ENCODE assay signal across 7 mouse cellular contexts in genomic region chr7:45708221-45708761, GRCm38 (mm10). TPM values are rescaled to one million over a fixed set of nuclear protein-coding genes. Genes with fewer than 3 reads are reported as not detected.
DNase-seq lines count a peak whose midpoint lies in the region; ATAC-seq and TF ChIP-seq lines count a peak whose summit lies in the region.

No protein-coding gene starts in this region.

- H3K4me3 ChIP-seq in E14TG2a.4 (replicated peaks; ENCODE audit: low read length) (peak overlapping the region; percentile 96), macrophage (ENCODE audit: inconsistent target) (peak overlapping the region; percentile 26)
- H3K4me3 ChIP-seq in intestine, embryonic 16.5 days (ENCODE audit: low read length) = peak overlapping the region; percentile 70; the same call in 1 of the 2 replicates

- WGBS in intestine, embryonic 16.5 days = 33% methylated on average over 13 of the region's 13 CpGs
- 34% methylated on average over 13 of the region's 13 CpGs for WGBS in macrophage (ENCODE audit: missing documents)

- peak overlapping the region; percentile 99 for H3K4me2 ChIP-seq in intestine, embryonic 16.5 days (ENCODE audit: low read depth, low read length)

- peak overlapping the region; percentile 85 for H3K27ac ChIP-seq in intestine, embryonic 16.5 days (ENCODE audit: low read length)
- peak overlapping the region; percentile 96 for H3K27ac ChIP-seq in macrophage

- H3K4me1 ChIP-seq in E14TG2a.4 (replicated peaks; ENCODE audit: low read depth, low read length) = peaks cover 88% of the 10 kb centered on the region
- H3K4me1 ChIP-seq in intestine, embryonic 16.5 days (ENCODE audit: control insufficient read depth, insufficient read depth, low read length) = peaks cover 57% of the 10 kb centered on the region

- no peaks in the 10 kb centered on the region for H3K9me3 ChIP-seq in E14TG2a.4 (ENCODE audit: low read length)
- no peaks in the 10 kb centered on the region for H3K9me3 ChIP-seq in intestine, embryonic 16.5 days (ENCODE audit: control insufficient read depth, low read length)

- DNase-seq in R1 (ENCODE audit: low read depth, low spot score) = peak; percentile 57
- peak; percentile 45 for DNase-seq in gastrocnemius, postnatal 10 days
- DNase-seq in right cerebral cortex, postnatal 25 days = no peak

- H3K27me3 ChIP-seq in E14TG2a.4 (ENCODE audit: insufficient read depth, low read length) = no peaks in the 10 kb centered on the region
- H3K27me3 ChIP-seq in intestine, embryonic 16.5 days (replicated peaks; ENCODE audit: control insufficient read depth, insufficient read depth, low read length) = no peaks in the 10 kb centered on the region

- H3K36me3 ChIP-seq in E14TG2a.4 (ENCODE audit: insufficient read depth, low read length) (peaks cover 52% of the 10 kb centered on the region), macrophage (ENCODE audit: inconsistent target) (peaks cover 40% of the 10 kb centered on the region)
- H3K36me3 ChIP-seq in intestine, embryonic 16.5 days (ENCODE audit: control insufficient read depth, insufficient read depth, low read length) = peaks cover 19% of the 10 kb centered on the region

- peak overlapping the region; percentile 41 for H3K9ac ChIP-seq in intestine, embryonic 16.5 days (ENCODE audit: low read depth, low read length)

- H3K79me2 ChIP-seq in macrophage (ENCODE audit: inconsistent target) = peaks cover 51% of the 10 kb centered on the region

- no peak for TF ChIP-seq CTCF in E14TG2a.4 (conservative IDR thresholded peaks at IDR 0.05; ENCODE audit: low read length)

- peak; percentile 22 for ATAC-seq in intestine, embryonic 16.5 days
- ATAC-seq in inflammation-experienced regulatory T-cells, adult 6 months = no peak

RNA-seq across cellular contexts. Expression of gene Dbp, which starts 3.4 kb away (rescaled TPM):
- total RNA-seq in gastrocnemius, postnatal 10 days (2021) = 10 to 100 TPM; 35.9 to 37.9 TPM
- 2.3 and 3.2 TPM in 2 replicates for polyA plus RNA-seq in intestine, embryonic 16.5 days (2015; fragmentation: Nextera tagmentation; extraction: Ambion mirVana)
- 100 to 1,000 TPM in 1 of 26 experiments, 10 to 100 TPM in 14, 1 to 10 TPM in 11; 1.4 to 103 (median 15.7) TPM for total RNA-seq in macrophage (2018; cell fraction: chromatin; rRNA removed)
- 10 to 100 TPM; 20.2 to 85.8 (median 49.5) TPM for total RNA-seq in macrophage (2018; cell fraction: cytosol; rRNA removed)
- total RNA-seq in macrophage (2018; cell fraction: nucleus; rRNA removed) = 10 to 100 TPM in 21 of 26 experiments, 1 to 10 TPM in 5; 5.0 to 96.3 (median 19.0) TPM
- polyA plus RNA-seq in macrophage (2018) = 11.3 to 58.2 TPM (median 52.9 TPM) in 3 replicates
- polyA plus RNA-seq in inflammation-experienced regulatory T-cells, adult 6 months (2017; shearing (Covaris generic)) = 1 to 10 TPM; 3.1 to 8.6 (median 6.5) TPM

RNA-seq across cellular contexts. Expression of gene Rpl18, which starts 7.0 kb away (rescaled TPM):
- total RNA-seq in gastrocnemius, postnatal 10 days (2021) = 100 to 1,000 TPM; 793 to 822 TPM
- polyA plus RNA-seq in intestine, embryonic 16.5 days (2015; fragmentation: Nextera tagmentation; extraction: Ambion mirVana) = 1,070 and 1,157 TPM in 2 replicates
- 100 to 1,000 TPM in 1 of 26 experiments, 10 to 100 TPM in 25; 14.5 to 193 (median 57.8) TPM for total RNA-seq in macrophage (2018; cell fraction: chromatin; rRNA removed)
- 100 to 1,000 TPM; 451 to 985 (median 613) TPM for total RNA-seq in macrophage (2018; cell fraction: cytosol; rRNA removed)
- total RNA-seq in macrophage (2018; cell fraction: nucleus; rRNA removed) = 100 to 1,000 TPM in 23 of 26 experiments, 10 to 100 TPM in 3; 87.1 to 264 (median 134) TPM
- 290 to 1,003 TPM (median 791 TPM) in 3 replicates for polyA plus RNA-seq in macrophage (2018)
- 1,000 to 10,000 TPM; 1,609 to 2,946 (median 2,383) TPM for polyA plus RNA-seq in inflammation-experienced regulatory T-cells, adult 6 months (2017; shearing (Covaris generic))

RNA-seq across cellular contexts. Expression of gene Car11, which starts 8.6 kb away (rescaled TPM):
- total RNA-seq in gastrocnemius, postnatal 10 days (2021) = 1 to 10 TPM; 3.4 to 3.9 TPM
- 4.1 and 5.3 TPM in 2 replicates for polyA plus RNA-seq in intestine, embryonic 16.5 days (2015; fragmentation: Nextera tagmentation; extraction: Ambion mirVana)
- 1 to 10 TPM in 1 of 26 experiments, under 1 TPM in 1, not detected in 24; 0.86 to 3.0 TPM for total RNA-seq in macrophage (2018; cell fraction: chromatin; rRNA removed)
- under 1 TPM in 14 of 26 experiments, not detected in 12; 0.08 to 0.84 (median 0.14) TPM for total RNA-seq in macrophage (2018; cell fraction: cytosol; rRNA removed)
- total RNA-seq in macrophage (2018; cell fraction: nucleus; rRNA removed) = 1 to 10 TPM in 1 of 26 experiments, under 1 TPM in 2, not detected in 23; 0.60 to 1.1 (median 0.79) TPM
- 0.56 TPM in 1 of 3 replicates, not detected in the others for polyA plus RNA-seq in macrophage (2018)
- polyA plus RNA-seq in inflammation-experienced regulatory T-cells, adult 6 months (2017; shearing (Covaris generic)) = 1 to 10 TPM in 2 of 3 experiments, not detected in 1; 1.5 TPM

RNA-seq across cellular contexts. Expression of gene Sphk2, which starts 9.5 kb away (rescaled TPM):
- total RNA-seq in gastrocnemius, postnatal 10 days (2021) = 10 to 100 TPM; 11.8 to 13.8 TPM
- 55.6 and 59.2 TPM in 2 replicates for polyA plus RNA-seq in intestine, embryonic 16.5 days (2015; fragmentation: Nextera tagmentation; extraction: Ambion mirVana)
- 10 to 100 TPM; 15.7 to 99.3 (median 64.0) TPM for total RNA-seq in macrophage (2018; cell fraction: chromatin; rRNA removed)
- 100 to 1,000 TPM in 2 of 26 experiments, 10 to 100 TPM in 24; 25.4 to 107 (median 74.2) TPM for total RNA-seq in macrophage (2018; cell fraction: cytosol; rRNA removed)
- total RNA-seq in macrophage (2018; cell fraction: nucleus; rRNA removed) = 100 to 1,000 TPM in 6 of 26 experiments, 10 to 100 TPM in 20; 24.7 to 132 (median 74.8) TPM
- polyA plus RNA-seq in macrophage (2018) = 47.1 to 55.5 TPM (median 51.5 TPM) in 3 replicates
- polyA plus RNA-seq in inflammation-experienced regulatory T-cells, adult 6 months (2017; shearing (Covaris generic)) = 10 to 100 TPM; 12.1 to 17.3 (median 15.5) TPM

RNA-seq across cellular contexts. Expression of gene Fam83e, which starts 12.7 kb away (rescaled TPM):
- total RNA-seq in gastrocnemius, postnatal 10 days (2021) = under 1 TPM; 0.12 to 0.45 TPM
- polyA plus RNA-seq in intestine, embryonic 16.5 days (2015; fragmentation: Nextera tagmentation; extraction: Ambion mirVana) = 30.9 and 34.2 TPM in 2 replicates
- 1 to 10 TPM in 10 of 26 experiments, under 1 TPM in 16; 0.31 to 2.5 (median 0.86) TPM for total RNA-seq in macrophage (2018; cell fraction: chromatin; rRNA removed)
- total RNA-seq in macrophage (2018; cell fraction: cytosol; rRNA removed) = under 1 TPM in 3 of 26 experiments, not detected in 23; 0.03 to 0.11 (median 0.06) TPM
- total RNA-seq in macrophage (2018; cell fraction: nucleus; rRNA removed) = 1 to 10 TPM in 1 of 26 experiments, under 1 TPM in 17, not detected in 8; 0.15 to 1.6 (median 0.29) TPM
- polyA plus RNA-seq in macrophage (2018) = not detected in 3 replicates
- under 1 TPM in 2 of 3 experiments, not detected in 1; 0.63 to 0.80 TPM for polyA plus RNA-seq in inflammation-experienced regulatory T-cells, adult 6 months (2017; shearing (Covaris generic))

Comparison
In these comparisons a context has a peak if more than half of its experiments do, and no peak if none do; other contexts are left out.
1. H3K4me3 ChIP-seq: peak in every context shown above with its lines; median percentile 96 in E14TG2a.4; 70 in intestine, embryonic 16.5 days; 26 in macrophage.